Mouse (Mus musculus) urinary bladder, postnatal 0 days (tissue): ENCODE results near the gene Cgnl1. TPM values are rescaled to one million over a fixed set of nuclear protein-coding genes. Genes with fewer than 3 reads are reported as not detected.

Source experiments
- polyA plus RNA-seq: library from polyadenylated mRNA; unstranded; fragments of >200 nt; fragmentation: Nextera tagmentation; extraction: Ambion mirVana; gene quantifications from 2 replicates; pipeline ENCODE4 v1.2.1, GENCODE M21; 2015

Cgnl1 gene
- 9.0 and 9.3 TPM in 2 replicates for polyA plus RNA-seq

GRCm38 (mm10) chr9:71770991-71771767 is at the start of gene Cgnl1:
TSS of gene Cgnl1 (minus strand) at chr9:71771602.

DNA sequence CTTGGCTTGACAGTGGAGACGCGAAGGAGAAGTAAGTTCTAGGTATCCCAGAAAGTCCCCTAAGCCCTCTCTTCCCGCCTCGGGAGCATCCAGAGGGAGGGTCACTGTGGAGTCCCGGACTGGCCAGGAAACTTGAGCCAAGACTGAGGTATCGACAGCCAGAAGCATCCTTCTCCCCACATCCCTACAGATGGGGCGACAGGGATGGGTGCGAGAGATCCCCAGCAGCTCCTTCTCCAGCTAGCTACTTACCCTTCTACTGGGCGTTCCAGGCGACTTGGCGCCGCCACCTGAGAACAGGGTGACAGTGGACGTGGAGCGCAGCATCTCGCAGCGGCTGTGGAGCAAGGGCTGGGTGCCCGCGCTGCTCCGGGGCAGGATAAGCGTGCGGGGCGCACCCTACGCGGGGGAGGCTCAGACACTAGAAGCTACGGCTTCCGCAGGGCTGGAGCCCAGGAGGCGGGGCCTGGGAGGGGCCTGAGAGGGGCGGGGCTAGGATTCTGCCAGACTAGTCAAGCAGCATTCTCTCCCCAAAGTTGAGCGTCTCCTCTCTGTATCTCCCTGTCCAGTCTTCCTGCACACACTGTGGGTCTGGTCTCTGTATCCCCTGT is 179.4 kb downstream of the Cgnl1 start, which contains the start of gene Myzap:
Myzap (minus strand) TSS at position 423 of the 611 bp plus-strand sequence.

Other genes starting within 250 kb of the Cgnl1 start
- gene Myzap, start 179.2 kb downstream of the Cgnl1 start, polyA plus RNA-seq = 37.1 and 42.1 TPM in 2 replicates